Mouse (Mus musculus): ENCODE data around the gene Adam1b.

The Adam1b gene

GRCm38 (mm10) chr5:121503231-121503630 is at the start of gene Adam1b:
Adam1b (minus strand) TSS chr5:121503435.
- DNase-seq = no peak

GRCm38 (mm10) chr5:121549196-121549595 is 46.0 kb upstream of the Adam1b start:
- no peak for DNase-seq

GRCm38 (mm10) chr5:121547084-121547483 is 43.8 kb upstream of the Adam1b start:
- DNase-seq = peak; percentile 38

GRCm38 (mm10) chr5:121546530-121546895 is 43.3 kb upstream of the Adam1b start:
- DNase-seq = peak; percentile 77

- DNase-seq = peak; percentile 98
Measured at GRCm38 (mm10) chr5:121545793-121546529, 42.7 kb upstream of the Adam1b start, which contains the start of gene Mapkapk5. Mapkapk5 (minus strand) TSS chr5:121545905.

GRCm38 (mm10) chr5:121544910-121545792 is 41.9 kb upstream of the Adam1b start, which contains the start of the genes Adam1a and Gm42878:
Adam1a (minus strand) TSS chr5:121545482.
Gm42878 (minus strand) TSS chr5:121545482.
- DNase-seq = peak; percentile 68

GRCm38 (mm10) chr5:121543370-121543769 is 40.1 kb upstream of the Adam1b start:
- DNase-seq = no peak

GRCm38 (mm10) chr5:121541235-121541634 is 38.0 kb upstream of the Adam1b start:
- no peak for DNase-seq

GRCm38 (mm10) chr5:121540066-121540465 is 36.8 kb upstream of the Adam1b start:
- DNase-seq = no peak

GRCm38 (mm10) chr5:121537588-121537987 is 34.4 kb upstream of the Adam1b start:
- no peak for DNase-seq

- DNase-seq = no peak
Measured at GRCm38 (mm10) chr5:121536921-121537555, 33.8 kb upstream of the Adam1b start.

GRCm38 (mm10) chr5:121535116-121535515 is 31.9 kb upstream of the Adam1b start:
- peak; percentile 64 for DNase-seq

GRCm38 (mm10) chr5:121534521-121534920 is 31.3 kb upstream of the Adam1b start:
- DNase-seq = peak; percentile 34

GRCm38 (mm10) chr5:121526961-121527360 is 23.7 kb upstream of the Adam1b start:
- DNase-seq = no peak

- no peak for DNase-seq
Measured at GRCm38 (mm10) chr5:121526526-121526925, 23.3 kb upstream of the Adam1b start.

GRCm38 (mm10) chr5:121525774-121526450 is 22.7 kb upstream of the Adam1b start:
- no peak for DNase-seq

GRCm38 (mm10) chr5:121519758-121520157 is 16.5 kb upstream of the Adam1b start:
- peak; percentile 14 for DNase-seq

GRCm38 (mm10) chr5:121518983-121519382 is 15.7 kb upstream of the Adam1b start:
- DNase-seq = no peak

- no peak for DNase-seq
Measured at GRCm38 (mm10) chr5:121510009-121510408, 6.8 kb upstream of the Adam1b start.

GRCm38 (mm10) chr5:121506846-121507245 is 3.6 kb upstream of the Adam1b start:
- DNase-seq = no peak

GRCm38 (mm10) chr5:121501424-121501996 is 1.7 kb downstream of the Adam1b start:
- DNase-seq = peak; percentile 24

GRCm38 (mm10) chr5:121500719-121501118 is 2.5 kb downstream of the Adam1b start:
- peak; percentile 25 for DNase-seq

Data from liver (tissue).